Mouse (Mus musculus) v-Abl transformed pro-B cells (cell line): ENCODE results near the gene Aim2.

Experiments used
- in situ Hi-C, 2 experiments: fragments of 400-800 bp; cut with MboI; formaldehyde crosslinking; loops; one replicate each; pipeline ENCODE4 v1.15.1; 2025; ENCODE audit not compliant: unreplicated experiment in 2 of 2

The Aim2 gene

DNA sequence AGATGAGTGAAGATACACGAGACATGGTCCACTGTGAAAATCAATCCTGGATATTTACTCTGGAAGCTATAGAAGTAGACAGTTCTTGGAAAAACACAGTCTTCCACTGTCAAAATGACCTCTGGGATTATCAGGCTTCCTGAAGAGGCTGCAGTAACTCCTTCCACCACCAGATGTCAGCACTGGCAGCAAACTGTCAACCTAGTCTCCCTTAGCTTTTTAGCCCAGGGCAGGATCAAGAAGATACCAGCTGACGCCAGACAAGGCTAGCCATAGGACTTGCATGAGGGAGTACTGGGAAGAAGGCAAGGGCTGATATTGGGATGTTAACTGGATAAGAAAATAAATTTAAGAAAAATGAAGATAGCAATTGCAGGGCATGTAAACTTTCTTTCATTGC is 11.1 kb upstream of the Aim2 start:
- in situ Hi-C loops, result loop anchor here (5.0 to 10.0 kb wide), 2 partner anchors 55 to 1128 kb away; no protein-coding TSS in a partner anchor

DNA sequence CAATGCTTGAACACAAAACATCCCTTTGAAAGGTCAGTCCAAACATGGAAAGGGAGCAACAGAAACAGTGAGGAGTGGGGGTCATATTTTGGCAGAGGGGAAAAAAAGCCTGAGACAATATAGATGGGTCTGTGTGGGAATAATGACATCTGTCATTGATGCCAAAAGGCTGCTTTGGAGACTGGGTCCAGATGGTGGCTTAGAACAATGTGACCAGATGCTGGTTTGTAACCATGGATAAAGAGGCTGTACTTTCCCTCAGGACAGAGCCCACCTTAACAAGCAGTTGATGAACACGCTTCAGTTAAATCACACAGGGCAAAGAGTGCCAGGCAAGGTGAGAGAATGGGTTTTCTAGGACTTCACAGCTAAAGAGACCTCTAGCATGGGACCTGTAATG is 8.3 kb upstream of the Aim2 start:
- in situ Hi-C loops, result no loop called here

DNA sequence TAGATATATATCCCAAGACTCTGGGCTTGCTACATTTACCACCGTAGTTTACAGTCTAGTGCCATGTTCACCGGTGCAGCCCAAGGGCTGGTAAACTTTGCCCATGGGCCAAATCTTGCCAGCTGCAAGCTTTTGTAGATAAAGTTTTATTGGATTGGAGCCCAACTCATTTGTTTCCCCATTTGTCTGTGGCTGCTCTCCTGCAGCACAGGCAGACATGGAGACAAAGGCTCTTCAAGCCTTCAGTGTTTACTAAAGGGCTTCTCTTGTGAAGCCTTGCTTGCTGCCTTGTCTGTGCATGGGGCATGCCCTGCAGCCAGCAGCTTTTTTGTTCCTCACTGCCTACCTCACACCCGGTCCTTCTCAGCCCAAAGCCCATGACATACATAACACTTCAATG is 6.7 kb upstream of the Aim2 start:
- in situ Hi-C loops, result no loop called here

DNA sequence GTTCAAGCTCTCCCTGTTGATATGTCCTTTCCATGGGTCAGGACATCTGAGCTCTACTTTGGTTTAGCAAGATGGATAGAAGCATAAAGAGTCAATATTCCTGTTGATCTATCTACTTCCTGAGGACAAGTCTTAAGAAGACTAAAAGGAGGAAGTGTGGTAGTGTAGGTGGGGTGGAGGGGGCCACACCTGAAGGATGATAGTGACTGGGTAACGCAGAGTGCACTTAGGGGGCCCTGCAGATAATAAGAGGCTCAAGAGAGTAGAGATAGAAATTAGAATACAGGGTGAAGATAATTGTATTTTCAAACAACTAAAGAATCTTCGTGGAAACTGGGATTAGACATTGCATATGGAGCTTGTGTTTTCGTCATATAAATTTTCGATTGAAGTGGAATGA is 5.6 kb upstream of the Aim2 start:
- in situ Hi-C loops, result no loop called here

DNA sequence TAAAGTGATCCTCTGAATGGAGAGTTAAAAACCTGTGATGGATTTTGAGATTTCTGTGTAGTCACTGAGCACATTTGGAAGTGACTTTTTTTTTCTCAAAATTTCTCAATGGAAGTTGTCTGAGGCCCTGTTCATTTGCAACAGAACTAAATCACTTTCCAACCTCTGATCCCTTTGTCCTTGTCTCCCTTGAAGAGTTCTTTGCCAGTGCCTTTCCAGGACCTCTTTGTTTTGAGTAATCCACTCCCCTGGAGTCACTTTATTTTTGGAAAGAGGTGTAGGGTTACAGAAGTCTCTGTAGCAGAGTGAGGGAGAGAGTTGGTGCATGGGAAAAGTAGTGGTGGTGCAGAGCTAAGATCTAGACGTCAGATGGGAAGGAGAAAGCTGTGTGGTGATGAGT is 2.2 kb upstream of the Aim2 start:
- in situ Hi-C loops, result no loop called here

DNA sequence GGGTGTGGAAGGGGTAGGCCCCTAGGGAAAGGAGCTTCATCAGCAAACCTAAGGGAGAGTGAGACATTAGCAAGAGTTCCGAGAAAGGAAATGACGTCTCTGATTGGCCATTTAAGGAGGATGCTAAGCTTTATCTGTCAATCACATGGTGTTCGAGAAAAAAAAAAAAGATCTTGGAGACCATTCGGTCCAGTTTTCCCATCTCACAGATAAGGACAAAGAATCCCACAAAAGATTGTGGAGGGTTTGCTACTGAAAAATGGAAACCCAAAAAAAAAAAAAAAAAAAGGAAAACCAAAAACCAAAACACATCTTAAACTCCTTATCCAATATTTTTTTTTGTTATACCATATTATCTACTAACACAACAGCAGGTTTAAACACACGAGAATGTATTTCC is 1.5 kb upstream of the Aim2 start:
- in situ Hi-C loops, result no loop called here

DNA sequence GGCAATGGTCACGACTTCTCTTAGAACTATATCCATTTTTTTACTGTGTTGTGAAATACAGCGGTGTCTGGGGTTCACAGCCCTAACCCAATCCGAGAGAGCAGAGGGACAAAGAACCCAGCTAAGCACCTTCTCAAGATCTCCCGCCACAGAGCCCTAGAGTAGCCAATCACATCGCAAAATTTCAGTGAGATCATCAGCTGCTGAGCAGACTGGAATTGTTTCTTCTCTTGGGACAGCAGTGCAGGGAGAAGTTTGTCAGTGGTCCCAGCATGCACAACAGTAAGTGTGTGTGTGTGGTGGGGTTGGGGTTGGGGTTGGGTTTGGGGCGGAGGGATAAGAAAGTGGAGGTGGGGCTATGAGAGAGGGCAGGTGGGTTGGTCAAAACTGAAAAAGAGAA is 733 bp upstream of the Aim2 start:
- in situ Hi-C loops, result no loop called here

DNA sequence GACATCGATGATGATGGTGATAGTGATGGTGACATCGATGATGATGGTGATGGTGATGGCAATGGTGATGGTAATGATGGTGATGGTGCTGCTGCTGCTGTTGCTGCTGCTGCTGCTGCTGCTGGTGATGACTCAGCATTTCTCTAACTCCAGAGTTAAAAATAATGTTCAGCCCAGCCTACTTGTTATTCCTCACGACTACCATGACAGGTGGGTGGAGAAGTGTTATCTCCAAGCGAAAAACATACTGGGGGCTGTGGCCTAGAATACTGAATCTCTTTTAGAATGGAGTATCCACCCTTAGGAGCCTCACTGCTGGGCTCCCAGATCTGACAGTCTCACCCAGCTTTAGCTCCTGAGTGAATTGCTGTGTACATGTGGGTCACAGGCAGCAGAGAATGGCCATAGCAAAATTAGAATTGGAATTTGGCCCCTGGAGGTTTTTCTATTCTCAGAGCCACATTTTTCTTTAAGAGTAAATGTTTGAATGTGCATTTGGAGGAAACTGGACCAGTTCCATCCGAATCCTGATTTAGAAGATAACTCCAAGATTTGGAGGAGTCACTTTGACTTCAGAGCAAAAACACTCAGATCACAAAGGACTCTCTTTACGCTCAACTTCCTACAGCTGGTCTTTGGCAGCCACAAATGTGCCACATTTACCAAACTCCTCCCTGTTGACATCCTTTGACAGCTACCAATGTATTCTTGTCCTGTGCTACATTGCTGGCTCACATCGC is 4.6 kb downstream of the Aim2 start:
- in situ Hi-C loops, result no loop called here

DNA sequence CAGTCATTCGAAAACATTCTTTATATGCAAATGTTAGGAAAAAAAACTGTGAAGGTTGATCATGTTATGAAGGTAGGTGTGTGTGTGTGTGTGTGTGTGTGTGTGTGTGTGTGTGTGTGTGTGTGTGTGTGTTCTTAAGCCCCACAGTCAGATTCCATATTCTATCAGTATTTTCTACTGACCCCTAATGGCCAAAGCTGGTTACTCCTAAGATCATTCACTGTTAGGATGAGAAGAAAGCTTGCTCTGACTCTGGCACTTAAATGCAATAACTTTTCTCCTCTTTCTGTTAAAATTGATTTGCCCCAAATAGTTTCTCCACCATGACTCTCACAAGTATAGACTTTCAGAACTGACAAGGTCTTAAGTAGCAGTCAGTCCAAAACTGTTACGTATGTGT is 6.0 kb downstream of the Aim2 start:
- in situ Hi-C loops, result no loop called here

DNA sequence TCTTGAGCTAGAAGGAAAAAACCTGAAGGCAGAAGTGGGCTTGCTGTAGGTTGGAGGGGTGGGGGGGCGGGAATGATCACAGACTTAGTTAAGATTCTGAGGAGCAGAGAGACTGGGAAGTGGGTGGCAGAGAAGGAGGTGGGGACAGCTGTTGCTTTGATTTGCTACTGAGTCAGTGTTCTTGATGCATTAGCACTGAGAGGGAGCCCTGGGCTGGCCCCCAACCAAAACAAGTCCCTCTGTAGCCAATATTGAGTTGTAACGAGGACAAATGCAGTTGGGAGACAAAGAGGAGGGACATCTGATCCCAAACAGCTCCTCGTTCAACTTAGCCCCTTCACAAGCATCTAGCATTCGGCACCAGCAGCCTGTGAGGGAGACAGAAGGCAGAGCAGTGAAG is 7.1 kb downstream of the Aim2 start:
- in situ Hi-C loops, result no loop called here

DNA sequence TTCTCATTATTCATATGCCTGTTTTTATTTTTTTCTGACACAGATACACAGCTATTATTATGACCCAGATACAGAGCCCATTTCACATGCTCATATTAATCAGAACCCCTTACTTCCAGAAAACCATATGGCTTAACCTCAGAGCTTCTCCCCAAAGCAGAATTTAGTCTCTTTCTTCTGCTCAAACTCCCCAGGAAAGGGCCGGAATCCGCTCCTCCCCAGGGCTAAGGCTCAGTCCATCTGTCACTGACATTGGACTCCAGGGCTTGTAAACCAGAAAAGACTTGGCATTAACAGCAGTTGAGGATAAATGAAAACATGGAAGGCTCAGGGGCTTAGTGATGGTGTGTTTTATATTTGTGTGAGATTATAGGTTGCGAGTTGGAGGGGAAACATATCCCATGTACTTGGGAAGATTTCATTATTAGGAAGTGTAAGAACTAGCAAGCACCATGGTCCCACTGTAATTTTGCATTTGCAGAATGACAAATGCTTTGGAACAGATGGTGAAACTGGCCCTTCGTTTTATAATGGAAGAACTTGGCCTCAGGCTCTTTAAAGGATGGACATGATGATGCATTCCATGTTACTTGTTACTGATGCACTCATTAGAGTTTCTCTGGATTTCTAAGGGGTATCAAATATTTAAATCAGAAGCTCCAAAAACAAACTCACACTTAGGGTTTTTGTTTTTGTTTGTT is 9.1 kb downstream of the Aim2 start:
- in situ Hi-C loops, result no loop called here

DNA sequence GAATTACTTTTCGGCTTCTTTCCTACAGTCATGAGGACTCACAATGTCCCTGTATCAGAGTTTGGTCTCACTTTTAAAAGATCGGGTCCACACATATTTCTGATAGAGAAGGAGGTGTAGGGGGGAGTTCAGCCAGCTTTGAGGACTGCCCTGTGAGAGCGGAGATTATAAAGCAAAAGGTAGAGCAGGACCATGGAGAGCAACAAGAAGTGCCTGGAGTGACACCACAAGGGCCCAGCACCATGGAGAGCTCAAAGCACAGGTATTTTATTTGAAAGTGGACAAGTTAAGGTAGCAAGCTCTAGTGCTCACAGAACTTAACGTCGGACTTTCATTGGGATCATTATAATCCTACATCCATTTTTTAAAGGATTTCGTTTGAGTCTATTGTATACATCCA is 11.0 kb downstream of the Aim2 start:
- in situ Hi-C loops, result no loop called here

DNA sequence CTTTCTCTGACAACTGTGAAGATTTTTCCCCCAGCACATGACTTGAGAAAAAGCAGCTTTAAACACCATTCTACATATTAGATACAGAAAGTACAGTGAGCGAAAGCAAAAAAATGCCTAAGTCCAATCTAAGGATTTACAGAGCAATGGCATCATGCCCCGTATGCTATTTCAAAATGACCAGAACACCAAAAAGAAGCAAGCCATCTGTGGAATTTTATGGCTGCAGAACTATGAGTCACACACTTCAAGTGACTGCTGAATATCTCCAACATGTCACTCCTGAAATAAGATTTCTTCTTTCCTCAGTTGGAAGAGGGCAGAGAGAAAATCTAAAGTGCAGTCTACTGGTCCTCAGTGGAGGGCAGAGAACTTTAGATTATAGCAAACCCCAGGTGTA is 12.8 kb downstream of the Aim2 start:
- in situ Hi-C loops, result no loop called here

DNA sequence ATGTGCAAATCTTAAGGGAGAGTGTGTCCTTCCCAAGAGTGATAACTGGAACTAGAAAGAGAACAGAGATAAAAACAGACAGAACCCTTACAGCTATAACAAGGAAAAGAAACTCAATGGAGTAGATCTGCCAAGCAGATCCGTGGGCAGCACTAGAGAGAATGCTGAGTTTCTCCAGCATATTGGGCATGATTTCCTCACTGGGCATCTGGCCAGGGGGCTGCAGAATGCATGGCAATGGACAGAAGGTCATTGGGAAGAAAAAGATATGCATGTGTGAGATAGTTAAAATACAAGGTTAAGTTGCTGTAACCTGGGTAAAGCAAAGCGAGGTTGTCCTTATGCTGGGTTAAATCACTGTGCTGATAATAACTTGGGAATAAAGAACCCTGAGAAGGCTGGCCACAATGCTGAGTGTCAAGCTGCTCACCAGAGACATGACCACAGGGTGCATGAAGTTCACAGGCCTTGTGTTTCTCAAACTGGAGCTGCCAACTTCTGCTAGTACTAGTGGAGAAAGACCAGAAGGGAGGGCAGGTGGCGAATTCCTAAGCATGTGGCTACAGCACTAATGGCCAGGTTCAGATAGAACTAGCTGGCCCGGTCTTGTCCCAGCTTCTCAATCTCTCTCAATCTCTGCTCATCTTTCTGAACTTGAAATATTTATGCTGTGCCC is 13.6 kb downstream of the Aim2 start:
- in situ Hi-C loops, result no loop called here

DNA sequence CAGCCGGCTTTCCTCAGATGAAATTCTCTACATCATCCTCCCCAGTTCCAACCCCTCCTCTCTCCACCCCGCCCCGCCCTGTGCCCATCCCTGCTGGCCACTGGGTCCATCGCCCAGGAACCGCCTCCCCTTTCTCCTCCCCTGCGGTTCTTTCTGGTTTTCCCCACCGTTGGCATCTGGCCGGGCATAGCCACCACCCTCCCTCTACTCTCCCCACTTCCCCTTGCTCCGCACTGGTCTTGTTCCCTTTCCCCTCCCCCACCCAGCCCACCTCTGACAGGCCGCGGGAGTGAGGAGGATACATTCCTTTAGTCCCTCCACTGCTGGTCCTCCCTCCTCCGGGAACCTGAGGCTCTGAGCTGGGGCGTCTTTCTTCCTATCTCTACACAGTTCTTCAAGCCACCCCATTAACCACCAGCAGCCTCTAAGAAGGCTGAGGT is 15.3 kb downstream of the Aim2 start:
- in situ Hi-C loops, result no loop called here

DNA sequence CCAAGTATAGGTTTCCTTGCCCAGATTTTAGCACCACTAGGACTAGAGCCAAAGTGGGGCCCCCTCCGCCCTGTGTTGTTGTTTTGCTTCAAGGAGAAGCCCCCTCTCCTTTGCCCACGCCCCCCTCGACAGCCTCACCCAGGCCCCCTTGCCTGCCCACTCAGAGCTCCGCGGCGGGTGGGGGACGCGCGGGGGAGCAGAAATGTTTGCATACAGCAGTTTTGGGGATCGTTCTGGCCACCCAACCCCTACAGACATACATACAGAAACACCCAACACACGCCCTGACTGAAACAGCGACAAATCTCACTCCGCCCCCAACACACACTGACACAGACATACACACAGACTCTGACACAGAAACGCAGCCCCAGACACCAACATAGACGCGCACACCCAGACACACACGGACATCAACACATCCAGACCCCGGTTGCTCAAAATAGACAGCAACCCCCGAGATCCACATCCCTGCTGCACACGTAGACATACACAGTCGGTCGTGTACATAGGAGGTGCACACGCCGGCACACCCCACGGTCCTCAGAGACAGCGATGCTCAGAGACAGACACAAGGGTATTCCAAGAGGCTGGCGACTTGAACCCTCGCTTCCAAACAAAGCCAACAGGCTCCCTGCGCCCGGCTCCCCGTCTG is 16.1 kb downstream of the Aim2 start:
- in situ Hi-C loops, result no loop called here

DNA sequence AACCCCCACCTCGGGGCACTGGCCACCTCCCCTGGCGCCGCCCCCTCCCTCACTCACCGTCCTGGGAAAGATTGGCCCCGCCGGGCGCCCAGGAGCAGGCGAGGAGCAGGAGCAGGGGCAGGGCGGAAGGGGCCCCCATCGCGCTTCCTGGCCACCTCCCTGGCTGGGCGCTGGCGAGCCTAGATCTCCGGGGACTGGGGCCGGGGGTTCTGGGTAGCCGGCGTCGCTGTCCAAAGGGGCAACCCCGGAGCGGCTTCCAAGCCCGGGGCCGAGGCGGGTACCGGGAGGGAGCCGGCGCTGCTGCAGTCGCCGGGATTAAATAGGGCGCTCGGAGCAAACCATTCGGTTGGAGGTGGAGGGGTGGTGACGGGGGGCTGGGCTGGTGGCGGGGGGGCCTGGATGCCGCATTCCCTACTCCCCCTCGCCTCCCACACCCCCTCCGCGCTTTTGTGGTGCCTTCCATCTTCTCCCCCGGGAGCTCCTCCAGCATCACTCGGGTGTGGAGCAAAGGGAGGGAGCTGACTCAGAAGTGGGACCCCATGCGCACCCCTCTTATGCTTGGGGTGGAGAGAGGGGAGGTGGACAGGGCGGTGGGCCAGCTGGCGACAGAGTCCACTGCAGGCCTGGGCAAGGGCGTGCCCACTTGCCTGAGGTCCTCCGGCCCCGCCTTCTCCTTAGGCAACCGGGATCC is 16.8 kb downstream of the Aim2 start, which contains the start of gene Cadm3:
Cadm3 (minus strand) TSS at position 340 of the 691 bp plus-strand sequence.
- in situ Hi-C loops, result no loop called here

DNA sequence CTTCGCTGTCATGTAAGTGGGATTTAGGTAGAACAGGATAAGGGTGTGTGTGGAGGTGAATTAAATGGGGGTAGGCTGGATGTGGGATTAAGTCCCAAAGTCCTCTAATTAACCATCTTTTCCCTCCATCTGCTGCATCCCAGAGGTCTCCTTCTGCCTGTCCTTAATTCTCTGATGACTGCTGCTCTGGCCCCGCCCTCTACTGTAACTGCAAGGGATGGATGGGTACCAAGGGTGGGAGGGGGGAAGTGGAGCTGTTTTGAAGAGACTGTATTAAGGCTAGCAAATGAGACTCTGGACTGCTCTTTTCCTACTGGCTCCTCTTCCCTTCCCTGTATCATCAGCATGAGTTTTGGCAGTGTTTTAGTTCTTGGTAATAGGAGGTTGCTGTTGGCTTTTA is 18.9 kb downstream of the Aim2 start:
- in situ Hi-C loops, result no loop called here

DNA sequence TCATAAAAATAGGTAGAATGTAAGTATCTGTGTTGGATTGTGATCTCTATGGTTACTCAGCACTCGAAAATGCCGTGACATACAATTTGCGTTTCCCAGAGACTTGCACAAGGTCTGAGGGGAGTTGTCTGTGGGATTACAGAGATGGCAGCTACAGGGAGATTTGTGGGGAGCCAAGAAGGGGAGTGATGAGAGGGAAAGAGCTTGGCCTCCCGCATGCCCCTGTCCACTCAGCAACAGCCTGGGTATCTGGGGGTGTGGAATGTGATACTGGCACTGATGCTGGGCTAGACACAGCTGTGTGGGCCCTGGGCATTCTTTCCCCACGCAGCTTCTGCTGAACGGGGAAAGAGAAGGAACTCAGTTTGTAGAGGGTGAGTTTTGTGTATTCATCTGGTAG is 19.8 kb downstream of the Aim2 start:
- in situ Hi-C loops, result no loop called here

DNA sequence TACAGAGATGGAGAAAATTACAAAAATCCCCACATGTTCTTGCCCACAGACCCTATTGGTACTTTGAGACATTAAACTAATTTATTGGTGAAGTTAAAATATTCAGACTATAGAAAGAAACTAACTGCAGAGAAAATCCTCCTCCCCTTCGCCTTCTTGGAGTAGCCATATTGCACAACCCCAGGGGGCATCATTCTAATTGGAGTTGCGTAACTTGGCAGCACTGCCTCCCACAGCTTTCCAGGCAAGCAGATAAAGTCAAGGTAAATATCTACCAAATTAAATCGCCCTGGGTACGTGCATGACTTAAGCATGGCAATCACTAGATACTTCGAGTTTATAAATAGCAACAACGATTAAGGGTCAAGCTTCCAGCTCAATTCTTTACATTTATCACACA is 20.9 kb downstream of the Aim2 start:
- in situ Hi-C loops, result no loop called here

DNA sequence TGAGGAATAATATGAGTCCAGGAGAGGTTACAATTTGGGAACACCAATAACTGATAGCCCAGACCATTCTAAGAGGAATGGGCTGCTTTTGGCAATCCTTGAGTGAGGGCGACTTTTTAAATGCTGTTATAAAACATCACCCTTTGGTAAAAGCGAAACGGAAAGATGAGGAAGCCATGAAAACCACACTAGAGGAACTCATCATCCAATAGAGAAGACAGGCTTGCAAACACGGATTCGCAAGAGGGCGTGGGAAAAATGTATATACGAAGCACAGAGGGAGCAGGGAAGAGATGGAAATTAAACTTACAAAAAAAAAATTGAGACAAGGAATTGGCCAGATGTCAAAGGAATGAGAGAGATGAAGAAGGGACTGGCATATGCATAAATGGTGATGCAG is 23.3 kb downstream of the Aim2 start:
- in situ Hi-C loops, result no loop called here
